Mouse (Mus musculus) liver, postnatal 0 days (tissue): ENCODE data around the gene Olfr1232. TPM values are rescaled to one million over a fixed set of nuclear protein-coding genes. Genes with fewer than 3 reads are reported as not detected.

Experiments used
- ATAC-seq: fragments of 200-750 bp; cut with Nextera tagmentation; 2 replicates; pipeline ENCODE4 v1.8.0; 2017; ENCODE audit warnings: mild to moderate bottlenecking, moderate library complexity
- DNase-seq: peaks from one replicate; pipeline ENCODE4 v3.0.0-alpha.2; 2016
- H3K27ac ChIP-seq: fragments of 300-500 bp; sonication (generic); 2 replicates; pipeline ENCODE4 v1.5.1; 2014; ENCODE audit warnings: antibody characterized with exemption, moderate library complexity, mild to moderate bottlenecking, low read depth
- H3K27me3 ChIP-seq: fragments of 300-500 bp; sonication (generic); 2 replicates; pipeline ENCODE4 v1.6.1; 2014; ENCODE audit warnings: low read length, control low read depth, mixed read lengths; ENCODE audit not compliant: insufficient read depth
- H3K36me3 ChIP-seq: fragments of 300-500 bp; sonication (generic); replicated peaks from 2 replicates; pipeline ENCODE4 v1.6.1; 2014; ENCODE audit warnings: mild to moderate bottlenecking, control low read depth, low read length, moderate library complexity, mixed read lengths; ENCODE audit not compliant: insufficient read depth
- H3K4me1 ChIP-seq: fragments of 300-500 bp; sonication (generic); 2 replicates; pipeline ENCODE4 v1.6.1; 2014; ENCODE audit warnings: antibody characterized with exemption, mild to moderate bottlenecking, control low read depth; ENCODE audit not compliant: insufficient read depth
- H3K4me2 ChIP-seq: fragments of 300-500 bp; sonication (generic); 2 replicates; pipeline ENCODE4 v1.6.1; 2014; ENCODE audit warnings: low read depth, mild to moderate bottlenecking, low read length, moderate library complexity, mixed read lengths
- H3K4me3 ChIP-seq: fragments of 300-500 bp; sonication (generic); 2 replicates; pipeline ENCODE4 v1.5.1; 2014; ENCODE audit warnings: low read depth, low read length
- H3K9ac ChIP-seq: fragments of 300-500 bp; sonication (generic); replicated peaks from 2 replicates; pipeline ENCODE4 v1.6.1; 2014; ENCODE audit warnings: mild to moderate bottlenecking, moderate library complexity
- H3K9me3 ChIP-seq: fragments of 300-500 bp; sonication (generic); 2 replicates; pipeline ENCODE4 v1.6.1; 2016; ENCODE audit warnings: mild to moderate bottlenecking, control low read depth, low read length, mixed read lengths
- CTCF ChIP-seq: sonication (generic); IDR thresholded peaks from 2 replicates; pipeline ENCODE4 v1.5.1; 2016; ENCODE audit warnings: antibody characterized with exemption, low read depth
- EP300 ChIP-seq: IDR thresholded peaks from 2 replicates; pipeline ENCODE4 v1.6.1; 2016; ENCODE audit warnings: antibody characterized with exemption, low read depth, mild to moderate bottlenecking
- WGBS: fragments of 180-500 bp; shearing (Covaris S2); extraction: QIAGEN DNeasy Blood & Tissue Kit; methylation state at CpG from one replicate; pipeline ENCODE4 v1.1.7; 2014; ENCODE audit not compliant: insufficient replicate concordance; 5-methylcytosine and 5-hydroxymethylcytosine counted together
- polyA plus RNA-seq: library from polyadenylated mRNA; unstranded; fragments of >200 nt; fragmentation: Nextera tagmentation; extraction: Ambion mirVana; gene quantifications from 2 replicates; pipeline ENCODE4 v1.2.1, GENCODE M21; 2015

The Olfr1232 gene
- polyA plus RNA-seq: not detected in 2 replicates

DNA sequence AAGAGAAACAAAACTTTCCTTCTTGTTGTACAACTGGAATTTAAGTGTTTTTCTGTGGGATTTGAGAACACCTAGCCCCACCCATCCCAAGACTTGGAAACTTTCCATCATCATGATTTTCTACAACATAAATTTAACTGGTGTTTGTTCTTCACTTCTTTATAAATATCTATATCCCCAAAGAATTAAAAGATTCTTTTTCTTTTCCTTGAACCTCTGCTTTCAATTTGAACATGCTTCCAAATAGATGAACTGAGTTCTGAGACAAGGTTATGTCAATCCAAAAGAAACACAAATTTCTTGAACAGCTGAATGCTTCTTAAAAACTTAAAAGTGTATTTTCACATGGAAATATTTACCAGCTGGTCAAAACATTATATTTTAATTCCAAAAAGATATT is at the start of gene Olfr1232:
TSS of gene Olfr1232 (minus strand) at position 101 of the 400 bp plus-strand sequence.
- ATAC-seq: no peak
- H3K27me3 ChIP-seq: no peaks in the 10 kb centered on the region
- DNase-seq: no peak
- no peaks in the 10 kb centered on the region for H3K4me1 ChIP-seq
- H3K4me3 ChIP-seq: no peak within 1 kb of the TSS
- no peak within 1 kb of the TSS for H3K4me2 ChIP-seq
- no peak for TF ChIP-seq CTCF
- no peak for TF ChIP-seq EP300
- H3K9ac ChIP-seq: no peak within 1 kb of the TSS
- no peak within 1 kb of the TSS for H3K27ac ChIP-seq
- no peaks in the 10 kb centered on the region for H3K9me3 ChIP-seq
- H3K36me3 ChIP-seq: no peaks in the 10 kb centered on the region

DNA sequence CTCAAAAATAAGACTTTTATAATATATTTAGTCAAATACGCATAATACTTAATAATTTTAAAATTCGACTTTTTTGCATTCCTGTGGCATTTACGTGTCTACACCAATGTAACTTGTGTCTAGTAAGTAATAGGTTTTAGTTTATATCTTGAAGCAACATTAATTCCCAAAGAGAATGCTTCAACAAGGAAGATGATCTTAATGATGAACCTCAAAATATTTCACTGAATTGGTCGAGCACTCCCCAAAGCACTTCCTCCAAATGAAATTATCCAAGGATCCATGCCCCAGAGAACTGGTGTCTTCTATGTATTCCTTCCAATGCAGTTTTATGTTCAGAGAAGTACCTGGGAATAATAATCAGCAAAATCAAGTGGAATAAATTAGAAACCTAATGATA is 35.3 kb upstream of the Olfr1232 start, which contains the start of gene Olfr1234:
TSS of gene Olfr1234 (minus strand) at position 101 of the 400 bp plus-strand sequence.
- ATAC-seq: no peak
- H3K27me3 ChIP-seq: no peaks in the 10 kb centered on the region
- no peak within 1 kb of the TSS for H3K9ac ChIP-seq
- H3K27ac ChIP-seq: no peak within 1 kb of the TSS
- no peaks in the 10 kb centered on the region for H3K4me1 ChIP-seq
- H3K9me3 ChIP-seq: no peaks in the 10 kb centered on the region
- WGBS: 82% methylated on average over 4 of the region's 4 CpGs
- no peak within 1 kb of the TSS for H3K4me2 ChIP-seq
- TF ChIP-seq EP300 (no peak), CTCF (no peak)
- DNase-seq: no peak
- no peak within 1 kb of the TSS for H3K4me3 ChIP-seq
- H3K36me3 ChIP-seq: no peaks in the 10 kb centered on the region

DNA sequence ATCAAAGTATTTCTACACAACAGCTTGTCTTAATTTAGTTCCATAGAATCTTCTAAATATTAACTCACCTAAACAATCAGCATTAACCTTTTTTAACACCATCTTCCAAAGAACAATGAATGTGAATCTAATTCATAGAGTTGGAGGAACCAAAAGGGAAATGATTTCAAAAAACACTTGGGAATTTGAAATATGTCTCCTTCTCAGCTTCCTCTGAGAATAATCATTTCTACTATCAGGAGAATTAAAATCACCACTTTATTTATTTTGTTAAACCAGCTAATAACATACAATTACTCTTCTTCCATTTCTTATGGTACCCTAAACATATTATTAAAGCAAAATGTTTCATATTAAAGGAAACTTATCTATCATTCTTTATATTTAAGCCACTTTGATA is 12.8 kb upstream of the Olfr1232 start, which contains the start of gene Olfr1233:
TSS of gene Olfr1233 (minus strand) at position 101 of the 400 bp plus-strand sequence.
- Histone ChIP-seq H3K36me3 (no peaks in the 10 kb centered on the region), H3K27ac (no peak within 1 kb of the TSS), H3K4me3 (no peak within 1 kb of the TSS), H3K4me1 (no peaks in the 10 kb centered on the region), H3K9me3 (no peaks in the 10 kb centered on the region), H3K9ac (no peak within 1 kb of the TSS), H3K4me2 (no peak within 1 kb of the TSS), H3K27me3 (no peaks in the 10 kb centered on the region)
- ATAC-seq (no peak), DNase-seq (no peak)
- TF ChIP-seq EP300: no peak
- TF ChIP-seq CTCF: no peak

DNA sequence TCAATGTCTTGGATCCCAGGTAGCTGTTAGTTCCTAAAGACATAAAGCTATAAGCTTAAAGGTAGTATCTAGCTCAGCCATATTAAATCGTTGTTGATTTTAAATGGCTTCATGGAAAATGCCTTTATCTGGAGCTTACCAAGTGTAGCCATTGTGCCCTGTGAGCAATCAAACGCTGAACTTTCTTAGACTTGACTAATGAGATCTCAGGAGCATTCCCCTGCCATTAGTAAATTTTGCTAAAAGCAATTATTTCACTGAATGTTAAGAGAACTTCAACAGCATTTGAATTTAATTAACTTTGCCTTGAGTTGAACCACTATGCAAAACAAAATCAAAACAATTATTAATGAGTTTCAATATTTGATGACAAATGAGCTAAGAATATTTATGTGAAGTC is 22.5 kb downstream of the Olfr1232 start, which contains the start of gene Olfr1231:
TSS of gene Olfr1231 (minus strand) at position 101 of the 400 bp plus-strand sequence.
- no peaks in the 10 kb centered on the region for H3K36me3 ChIP-seq
- no peak within 1 kb of the TSS for H3K27ac ChIP-seq
- no peaks in the 10 kb centered on the region for H3K4me1 ChIP-seq
- no peaks in the 10 kb centered on the region for H3K27me3 ChIP-seq
- no peaks in the 10 kb centered on the region for H3K9me3 ChIP-seq
- H3K9ac ChIP-seq: no peak within 1 kb of the TSS
- TF ChIP-seq CTCF (no peak), EP300 (no peak)
- no peak within 1 kb of the TSS for H3K4me2 ChIP-seq
- DNase-seq (no peak), ATAC-seq (no peak)
- no peak within 1 kb of the TSS for H3K4me3 ChIP-seq
- 62% methylated on average over 2 of the region's 2 CpGs for WGBS

- no peak within 1 kb of the TSS for H3K4me2 ChIP-seq
- H3K9me3 ChIP-seq: no peaks in the 10 kb centered on the region
- WGBS: 78% methylated on average over 1 of the region's 1 CpGs
- no peak for DNase-seq
- H3K4me3 ChIP-seq: no peak within 1 kb of the TSS
- TF ChIP-seq EP300 (no peak), CTCF (no peak)
- H3K4me1 ChIP-seq: no peaks in the 10 kb centered on the region
- no peak within 1 kb of the TSS for H3K27ac ChIP-seq
- no peaks in the 10 kb centered on the region for H3K27me3 ChIP-seq
- ATAC-seq: no peak
- no peaks in the 10 kb centered on the region for H3K36me3 ChIP-seq
- no peak within 1 kb of the TSS for H3K9ac ChIP-seq
Observed at GRCm38 (mm10) chr2:89297168-89297567, 32.3 kb downstream of the Olfr1232 start, which contains the start of gene Olfr1230. Olfr1230 (minus strand) TSS chr2:89297268.

DNA sequence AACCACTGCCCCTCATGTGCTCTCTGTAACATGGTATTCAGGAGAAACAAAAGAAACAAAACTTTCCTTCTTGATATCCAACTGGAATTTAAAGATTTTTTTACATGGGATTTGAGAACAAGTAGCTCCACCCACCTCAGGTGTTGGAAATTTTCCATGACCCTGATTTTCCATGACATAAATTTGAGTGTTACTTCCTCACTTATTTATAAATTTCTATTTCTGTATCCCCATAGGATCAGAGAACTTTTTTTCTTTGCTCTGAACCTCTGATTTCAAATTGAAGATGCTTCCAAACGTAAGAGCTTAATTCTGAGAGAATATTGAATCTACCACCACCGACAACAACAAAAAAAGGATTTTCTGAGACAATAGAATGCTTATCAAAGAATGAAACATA is 41.6 kb downstream of the Olfr1232 start, which contains the start of gene Olfr1229:
TSS of gene Olfr1229 (minus strand) at position 101 of the 400 bp plus-strand sequence.
- no peaks in the 10 kb centered on the region for H3K36me3 ChIP-seq
- H3K4me2 ChIP-seq: no peak within 1 kb of the TSS
- H3K27me3 ChIP-seq: no peaks in the 10 kb centered on the region
- no peak within 1 kb of the TSS for H3K4me3 ChIP-seq
- DNase-seq (no peak), ATAC-seq (no peak)
- no peak for TF ChIP-seq EP300
- no peak for TF ChIP-seq CTCF
- H3K9ac ChIP-seq: no peak within 1 kb of the TSS
- no peaks in the 10 kb centered on the region for H3K9me3 ChIP-seq
- 59% methylated on average over 2 of the region's 2 CpGs for WGBS
- H3K4me1 ChIP-seq: no peaks in the 10 kb centered on the region
- no peak within 1 kb of the TSS for H3K27ac ChIP-seq

Other genes with a start within 250 kb of the Olfr1232 start
- gene Olfr1219, start 246.2 kb downstream of the Olfr1232 start, polyA plus RNA-seq: not detected in 2 replicates
- not detected in 2 replicates for gene Olfr1220, start 222.8 kb downstream of the Olfr1232 start, polyA plus RNA-seq
- not detected in 2 replicates for gene Olfr1221, start 212.4 kb downstream of the Olfr1232 start, polyA plus RNA-seq
- not detected in 2 replicates for gene Olfr1222, start 196.6 kb downstream of the Olfr1232 start, polyA plus RNA-seq
- not detected in 2 replicates for gene Olfr1223, start 178.1 kb downstream of the Olfr1232 start, polyA plus RNA-seq
- gene Olfr1224-ps1, start 165.6 kb downstream of the Olfr1232 start, polyA plus RNA-seq: not detected in 2 replicates
- gene Olfr1225, start 155.0 kb downstream of the Olfr1232 start, polyA plus RNA-seq: not detected in 2 replicates
- not detected in 2 replicates for gene Olfr1226, start 129.6 kb downstream of the Olfr1232 start, polyA plus RNA-seq
- not detected in 2 replicates for gene Olfr1228, start 75.6 kb downstream of the Olfr1232 start, polyA plus RNA-seq
- not detected in 2 replicates for gene Olfr1229, start 41.7 kb downstream of the Olfr1232 start, polyA plus RNA-seq
- not detected in 2 replicates for gene Olfr1230, start 32.4 kb downstream of the Olfr1232 start, polyA plus RNA-seq
- gene Olfr1231, start 22.6 kb downstream of the Olfr1232 start, polyA plus RNA-seq: not detected in 2 replicates
- gene Olfr1233, start 12.7 kb upstream of the Olfr1232 start, polyA plus RNA-seq: not detected in 2 replicates
- gene Olfr1234, start 35.2 kb upstream of the Olfr1232 start, polyA plus RNA-seq: not detected in 2 replicates
- gene Olfr1238, start 80.0 kb upstream of the Olfr1232 start, polyA plus RNA-seq: not detected in 2 replicates
- gene Olfr1239, start 90.7 kb upstream of the Olfr1232 start, polyA plus RNA-seq: not detected in 2 replicates
- not detected in 2 replicates for gene Olfr1240, start 113.3 kb upstream of the Olfr1232 start, polyA plus RNA-seq
- gene Olfr1241, start 157.5 kb upstream of the Olfr1232 start, polyA plus RNA-seq: not detected in 2 replicates
- gene Olfr1242, start 168.7 kb upstream of the Olfr1232 start, polyA plus RNA-seq: not detected in 2 replicates
- gene Olfr1243, start 201.8 kb upstream of the Olfr1232 start, polyA plus RNA-seq: not detected in 2 replicates
- gene Olfr1245, start 248.8 kb upstream of the Olfr1232 start, polyA plus RNA-seq: not detected in 2 replicates